Mouse (Mus musculus): ENCODE measurements around the gene Slc25a33. TPM values are rescaled to one million over a fixed set of nuclear protein-coding genes. Genes with fewer than 3 reads are reported as not detected.

Slc25a33 gene
- polyA plus RNA-seq, 1 experiment: 14.0 TPM

GRCm38 (mm10) chr4:149727636-149728035 lies 46.4 kb downstream of the Slc25a33 start:
- DNase-seq (ENCODE audit: low read depth): no peak

GRCm38 (mm10) chr4:149725661-149726350 lies 48.3 kb downstream of the Slc25a33 start:
- DNase-seq (ENCODE audit: low read depth): no peak

DNA sequence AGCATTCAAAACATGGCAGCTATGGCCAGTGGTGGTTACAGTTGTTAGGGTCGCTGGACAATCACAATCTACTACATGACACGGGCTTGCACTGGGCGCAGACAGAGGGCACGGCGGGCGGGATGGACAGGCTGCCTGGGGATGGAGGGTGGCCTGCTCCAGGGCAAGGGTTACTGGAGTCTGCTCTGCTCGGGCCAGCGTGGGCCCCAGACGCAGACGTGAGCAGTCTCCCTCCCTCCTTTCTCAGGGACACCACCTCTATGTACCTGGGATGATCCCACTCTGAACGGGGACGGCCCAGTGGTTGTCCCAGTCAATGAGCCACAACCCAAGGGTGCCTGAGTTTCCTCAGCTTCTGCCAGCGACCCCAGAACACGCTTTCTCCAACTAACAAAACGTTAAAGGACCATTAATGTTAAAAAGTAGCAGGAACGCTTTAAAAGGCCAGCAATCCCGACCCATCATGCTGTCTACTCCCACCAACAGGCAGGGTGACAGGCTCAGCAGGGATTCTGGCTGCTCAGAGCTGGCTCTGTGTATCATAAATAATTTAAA lies 49.1 kb downstream of the Slc25a33 start:
- DNase-seq (ENCODE audit: low read depth): no peak

DNA sequence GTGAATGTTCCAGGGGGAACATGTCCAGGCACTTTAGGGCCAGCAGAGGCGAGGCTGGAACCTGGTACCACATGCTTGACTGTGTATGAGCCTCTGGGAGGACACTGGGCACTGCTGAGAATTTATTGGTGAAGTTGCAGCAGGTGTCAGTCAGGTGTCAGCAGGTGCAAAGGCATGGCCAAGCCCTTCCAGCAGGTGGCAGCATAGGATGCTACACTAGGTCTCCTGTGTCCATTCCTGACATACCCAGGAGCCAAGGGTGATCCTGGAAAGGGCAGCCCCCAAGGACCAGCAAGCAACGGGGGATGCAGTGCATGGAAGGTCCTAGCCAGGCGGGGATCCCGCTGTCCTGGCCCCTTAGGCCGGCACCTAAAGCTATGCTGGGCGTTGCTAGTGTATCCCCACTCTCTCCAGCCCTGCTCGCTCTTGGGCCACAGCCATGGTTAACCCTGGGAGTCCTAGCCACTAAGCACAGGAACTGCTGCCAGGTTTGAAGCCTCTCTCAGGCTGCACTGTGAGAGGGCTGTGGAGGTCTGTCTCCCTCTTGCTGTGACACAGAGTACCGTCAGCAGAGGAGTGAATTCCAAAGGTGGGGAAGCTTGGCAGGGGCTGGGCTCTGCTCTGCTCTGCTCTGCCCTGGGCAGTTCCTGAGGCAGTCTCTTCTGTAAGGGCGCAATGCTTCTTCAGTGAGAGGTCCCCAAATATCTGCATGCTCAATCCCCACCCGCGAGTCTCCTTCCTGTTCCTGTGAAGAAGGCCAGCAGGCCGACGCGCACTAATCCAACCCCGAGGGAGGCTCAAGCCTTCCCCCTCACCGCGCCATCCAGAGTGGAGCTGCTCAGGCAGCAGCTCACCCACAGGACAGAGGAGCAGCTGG lies 50.0 kb downstream of the Slc25a33 start:
- DNase-seq (ENCODE audit: low read depth): no peak

- no peak for DNase-seq (ENCODE audit: low read depth)
Observed at GRCm38 (mm10) chr4:149723021-149723390, 51.1 kb downstream of the Slc25a33 start.

GRCm38 (mm10) chr4:149722104-149723020 lies 51.7 kb downstream of the Slc25a33 start:
- DNase-seq (ENCODE audit: low read depth): no peak

DNA sequence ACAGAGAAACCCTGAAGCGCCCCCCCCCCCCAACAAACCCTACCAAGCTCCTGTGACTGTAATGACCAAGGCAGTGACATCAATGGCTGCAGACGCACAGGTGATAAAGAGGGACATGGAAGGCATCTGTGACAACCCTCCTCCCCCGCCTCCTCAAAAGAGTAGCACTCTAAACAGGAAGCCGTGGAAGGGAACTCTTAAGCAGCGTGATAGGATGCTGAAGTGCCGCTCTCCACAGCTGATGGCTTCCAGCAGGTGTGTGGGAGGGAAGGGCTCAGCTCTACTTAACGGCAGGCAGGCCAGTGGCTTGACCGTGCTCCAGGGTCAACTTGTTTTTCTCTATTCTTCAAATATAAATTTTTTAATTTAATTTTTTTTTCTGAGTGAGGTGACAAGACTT lies 52.9 kb downstream of the Slc25a33 start:
- no peak for DNase-seq (ENCODE audit: low read depth)

- DNase-seq (ENCODE audit: low read depth): no peak
Observed at GRCm38 (mm10) chr4:149719686-149720085, 54.4 kb downstream of the Slc25a33 start.

DNA sequence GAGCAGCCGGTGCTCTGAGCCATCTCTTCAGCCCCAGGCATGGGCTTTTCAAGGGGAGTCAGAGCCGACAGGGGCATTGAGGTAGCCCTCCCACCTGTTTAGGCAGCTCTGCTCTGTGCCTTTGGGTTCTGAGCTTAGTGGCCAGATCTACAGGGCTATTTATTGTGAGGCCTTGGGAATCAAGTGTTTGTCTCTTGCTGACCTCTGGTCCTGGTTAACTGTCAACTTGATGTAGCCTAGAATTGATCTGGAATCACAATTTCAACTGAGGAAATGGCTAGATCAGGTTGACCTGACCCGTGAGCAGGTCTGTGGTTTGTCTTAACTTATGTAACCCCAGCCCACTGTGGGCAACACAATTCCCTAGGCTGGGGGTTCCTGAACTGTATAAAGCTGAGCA lies 59.5 kb downstream of the Slc25a33 start:
- DNase-seq (ENCODE audit: low read depth): no peak

DNA sequence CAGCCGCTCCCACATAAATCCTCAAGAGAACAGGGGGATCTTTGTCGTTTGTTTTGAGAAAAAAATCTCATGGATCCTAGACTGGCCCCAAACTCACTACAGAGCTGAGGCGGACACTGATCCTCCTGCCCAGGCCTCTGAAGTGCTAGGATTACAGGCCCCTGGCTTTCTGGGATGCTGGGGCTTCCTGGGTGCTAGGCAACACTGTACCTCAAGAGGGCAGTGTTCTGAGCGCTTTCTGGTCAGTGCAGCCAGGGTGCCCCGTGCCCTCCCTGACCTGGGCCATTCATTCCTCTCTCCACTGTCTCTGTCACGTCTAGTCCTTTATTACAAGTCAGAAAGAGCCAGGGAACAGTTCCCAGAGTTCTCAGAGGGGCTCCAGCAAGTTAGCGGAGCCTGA lies 62.1 kb downstream of the Slc25a33 start:
- no peak for DNase-seq (ENCODE audit: low read depth)

- no peak for DNase-seq (ENCODE audit: low read depth)
Observed at GRCm38 (mm10) chr4:149711485-149711884, 62.6 kb downstream of the Slc25a33 start.

- DNase-seq (ENCODE audit: low read depth): no peak
Observed at GRCm38 (mm10) chr4:149710510-149710909, 63.6 kb downstream of the Slc25a33 start.

- no peak for DNase-seq (ENCODE audit: low read depth)
Observed at GRCm38 (mm10) chr4:149705941-149706340, 68.1 kb downstream of the Slc25a33 start.

- DNase-seq (ENCODE audit: low read depth): no peak
Observed at GRCm38 (mm10) chr4:149705298-149705697, 68.8 kb downstream of the Slc25a33 start.

DNA sequence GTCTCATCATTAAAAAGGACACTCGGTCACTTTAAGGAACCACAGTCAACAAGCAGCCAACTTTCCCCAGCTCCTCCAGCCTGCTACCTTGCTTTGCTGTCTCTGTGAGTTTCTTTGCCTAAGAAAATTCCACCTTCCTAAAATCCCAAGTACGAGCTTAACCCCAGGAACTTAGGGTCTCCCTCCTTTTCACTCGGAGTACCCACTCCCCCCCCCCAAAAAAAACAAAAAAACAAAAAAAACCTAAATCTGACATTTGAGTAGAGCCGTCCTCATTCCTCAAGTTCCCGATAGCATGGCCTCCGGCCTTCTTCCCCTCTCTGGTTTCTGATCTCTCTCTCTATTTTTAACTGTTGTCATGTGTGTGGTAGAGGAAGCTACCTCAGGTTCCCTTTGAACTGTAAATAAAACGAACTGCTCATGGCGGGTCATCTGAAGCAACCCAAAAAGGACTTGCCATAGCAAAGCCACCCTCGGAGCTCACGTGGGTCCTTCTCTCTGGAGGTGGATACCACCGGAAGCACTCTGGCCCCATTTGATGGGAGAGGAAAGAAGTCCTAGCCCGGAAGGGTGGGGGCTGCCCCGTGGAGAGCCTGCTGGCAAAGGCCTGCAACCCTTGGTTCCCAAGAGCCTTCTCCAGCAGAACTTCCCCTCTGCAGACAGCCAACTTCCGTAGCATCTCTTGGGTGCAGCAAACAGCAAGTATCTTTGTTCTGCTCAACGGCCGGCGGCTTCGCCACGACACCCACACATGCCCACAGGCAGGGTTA lies 71.7 kb downstream of the Slc25a33 start, which contains the start of gene Pik3cd:
Gene Pik3cd (minus strand): TSS at position 362 of the 770 bp plus-strand sequence.
- DNase-seq (ENCODE audit: low read depth): no peak

- no peak for DNase-seq (ENCODE audit: low read depth)
Observed at GRCm38 (mm10) chr4:149701426-149702209, 72.5 kb downstream of the Slc25a33 start.

GRCm38 (mm10) chr4:149699953-149700352 lies 74.1 kb downstream of the Slc25a33 start:
- DNase-seq (ENCODE audit: low read depth): no peak

DNA sequence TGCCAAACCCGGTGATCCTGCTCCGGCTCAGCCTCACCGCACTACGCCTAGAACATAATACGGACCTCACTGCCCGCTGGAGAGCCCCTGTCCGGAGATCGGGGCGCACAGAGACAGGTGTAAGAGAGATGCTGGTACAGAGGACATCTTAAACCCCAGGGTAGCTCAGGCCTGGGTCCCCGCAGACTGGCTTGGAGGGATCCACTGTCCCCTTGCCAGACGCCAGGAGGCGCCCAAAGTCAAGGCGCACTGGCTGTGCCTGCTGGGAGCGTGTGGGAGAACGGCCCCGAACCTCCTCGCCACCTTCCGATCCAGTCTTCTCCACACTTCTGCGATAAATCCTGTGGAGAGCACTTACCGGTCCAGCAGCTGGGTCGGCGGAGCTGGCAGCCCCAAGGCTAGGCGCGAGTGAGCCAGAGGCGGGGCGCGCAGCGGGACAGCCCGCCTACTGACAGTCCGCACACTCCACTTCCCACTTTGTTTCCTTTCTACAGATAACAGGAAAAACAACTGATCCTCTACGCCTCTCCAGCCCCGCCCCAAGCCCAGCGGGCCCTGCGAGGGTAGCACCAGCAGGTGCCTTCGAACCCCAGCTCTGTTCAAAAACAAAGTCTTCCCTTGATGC lies 75.8 kb downstream of the Slc25a33 start:
- DNase-seq (ENCODE audit: low read depth): no peak

- no peak for DNase-seq (ENCODE audit: low read depth)
Observed at GRCm38 (mm10) chr4:149697506-149698196, 76.4 kb downstream of the Slc25a33 start.

Measured in gonadal fat pad, adult 2 months (tissue).